Mouse (Mus musculus) small intestine, adult 2 months (tissue): ENCODE data around the gene Lbh.

Source experiments
- CTCF ChIP-seq: fragments of 200-500 bp; IDR thresholded peaks from 2 replicates; pipeline ENCODE4 v1.5.1; 2012; ENCODE audit warnings: low read depth, mild to moderate bottlenecking, control low read depth, inconsistent platforms, low read length, moderate library complexity, mixed read lengths; ENCODE audit not compliant: insufficient replicate concordance, insufficient read length; ENCODE audit errors: extremely low read depth
- POLR2A ChIP-seq: fragments of 200-500 bp; IDR thresholded peaks from 2 replicates; pipeline ENCODE4 v1.6.1; 2012; ENCODE audit warnings: low read depth, mild to moderate bottlenecking, control low read depth, inconsistent platforms, low read length, moderate library complexity

GRCm38 (mm10) chr17:72890398-72890898, 27.7 kb upstream of the Lbh start:
- TF ChIP-seq CTCF (no peak), POLR2A (no peak)
